Mouse (Mus musculus): ENCODE measurements at regions not wholly inside any gene's neighbourhood (a gene's known extent, or its start where the extent isn't known, plus 50 kb on each side); places are given as distances from the start of the nearest gene placed in this dataset.

- TF ChIP-seq CTCF (IDR thresholded peaks at IDR 0.05; ENCODE audit: borderline replicate concordance, insufficient read depth, low read depth, low read length) (no peak), POLR2A (IDR thresholded peaks at IDR 0.05; ENCODE audit: borderline replicate concordance, insufficient read depth, low read length) (no peak)
These were observed 84.0 kb upstream of the B3gat1 start for GRCm38 (mm10) chr9:26649506-26649905.
